Mouse (Mus musculus): ENCODE measurements around the gene Gm28036. TPM values are rescaled to one million over a fixed set of nuclear protein-coding genes. Genes with fewer than 3 reads are reported as not detected.

Gene Gm28036
- polyA plus RNA-seq, 1 experiment: 52.2 TPM

DNA sequence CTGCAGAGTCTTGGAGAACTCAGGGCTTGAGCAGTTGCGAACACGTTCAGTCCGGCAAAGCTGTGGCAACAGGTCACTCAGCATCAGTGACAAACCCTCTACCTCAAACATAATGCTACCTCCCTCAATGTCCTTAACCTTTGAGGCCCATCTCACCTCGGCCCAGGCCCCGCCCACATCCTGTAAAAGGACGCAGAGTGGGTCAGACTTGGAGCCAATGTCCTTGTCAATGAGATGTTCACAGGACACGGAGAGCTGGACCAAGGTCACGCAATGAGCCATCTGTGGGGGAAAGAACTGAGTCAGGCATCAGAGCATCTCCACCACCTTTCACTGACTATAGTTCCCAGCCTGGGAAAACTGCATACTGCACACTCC is 47.7 kb downstream of the Gm28036 start:
- Histone ChIP-seq H3K27ac (ENCODE audit: insufficient read depth, low read length) (no peak overlapping the region), H3K9me3 (replicated peaks; ENCODE audit: control insufficient read depth, insufficient read depth, low read length, poor library complexity, severe bottlenecking) (no peaks in the 10 kb centered on the region; the same call in 1 of the 2 replicates), H3K9ac (ENCODE audit: low read depth, poor library complexity, severe bottlenecking) (no peak overlapping the region), H3K27me3 (ENCODE audit: control insufficient read depth, insufficient read depth, low read length, poor library complexity, severe bottlenecking) (no peaks in the 10 kb centered on the region), H3K4me1 (ENCODE audit: control insufficient read depth, insufficient read depth, low read length) (no peaks in the 10 kb centered on the region), H3K4me3 (ENCODE audit: low read depth, low read length) (no peak overlapping the region), H3K36me3 (ENCODE audit: control insufficient read depth, insufficient read depth, low read length, poor library complexity, severe bottlenecking) (no peaks in the 10 kb centered on the region)
- no peak for TF ChIP-seq POLR2A (IDR thresholded peaks at IDR 0.05; ENCODE audit: insufficient read depth, low read length)
- no peak for TF ChIP-seq CTCF (IDR thresholded peaks at IDR 0.05; ENCODE audit: low read depth, low read length)

GRCm38 (mm10) chr2:156078421-156079182 is 48.3 kb downstream of the Gm28036 start:
- Histone ChIP-seq H3K9me3 (replicated peaks; ENCODE audit: control insufficient read depth, insufficient read depth, low read length, poor library complexity, severe bottlenecking) (no peaks in the 10 kb centered on the region), H3K9ac (ENCODE audit: low read depth, poor library complexity, severe bottlenecking) (no peak overlapping the region), H3K4me3 (ENCODE audit: low read depth, low read length) (no peak overlapping the region), H3K4me1 (ENCODE audit: control insufficient read depth, insufficient read depth, low read length) (no peaks in the 10 kb centered on the region), H3K27ac (ENCODE audit: insufficient read depth, low read length) (no peak overlapping the region), H3K27me3 (ENCODE audit: control insufficient read depth, insufficient read depth, low read length, poor library complexity, severe bottlenecking) (no peaks in the 10 kb centered on the region), H3K36me3 (ENCODE audit: control insufficient read depth, insufficient read depth, low read length, poor library complexity, severe bottlenecking) (no peaks in the 10 kb centered on the region)
- no peak for TF ChIP-seq EP300 (IDR thresholded peaks at IDR 0.05; ENCODE audit: insufficient read depth, low read depth, low read length)
- no peak for TF ChIP-seq CTCF (IDR thresholded peaks at IDR 0.05; ENCODE audit: low read depth, low read length)
- TF ChIP-seq POLR2A (IDR thresholded peaks at IDR 0.05; ENCODE audit: insufficient read depth, low read length): no peak

GRCm38 (mm10) chr2:156077461-156077860 is 49.4 kb downstream of the Gm28036 start:
- H3K9ac ChIP-seq (ENCODE audit: low read depth, poor library complexity, severe bottlenecking): no peak overlapping the region
- no peaks in the 10 kb centered on the region for H3K4me1 ChIP-seq (ENCODE audit: control insufficient read depth, insufficient read depth, low read length)
- no peak for TF ChIP-seq POLR2A (IDR thresholded peaks at IDR 0.05; ENCODE audit: insufficient read depth, low read length)
- TF ChIP-seq EP300 (IDR thresholded peaks at IDR 0.05; ENCODE audit: insufficient read depth, low read depth, low read length): no peak
- TF ChIP-seq CTCF (IDR thresholded peaks at IDR 0.05; ENCODE audit: low read depth, low read length): no peak
- H3K27ac ChIP-seq (ENCODE audit: insufficient read depth, low read length): no peak overlapping the region
- H3K27me3 ChIP-seq (ENCODE audit: control insufficient read depth, insufficient read depth, low read length, poor library complexity, severe bottlenecking): no peaks in the 10 kb centered on the region
- no peaks in the 10 kb centered on the region for H3K9me3 ChIP-seq (replicated peaks; ENCODE audit: control insufficient read depth, insufficient read depth, low read length, poor library complexity, severe bottlenecking)
- no peak overlapping the region for H3K4me3 ChIP-seq (ENCODE audit: low read depth, low read length)
- no peaks in the 10 kb centered on the region for H3K36me3 ChIP-seq (ENCODE audit: control insufficient read depth, insufficient read depth, low read length, poor library complexity, severe bottlenecking)

DNA sequence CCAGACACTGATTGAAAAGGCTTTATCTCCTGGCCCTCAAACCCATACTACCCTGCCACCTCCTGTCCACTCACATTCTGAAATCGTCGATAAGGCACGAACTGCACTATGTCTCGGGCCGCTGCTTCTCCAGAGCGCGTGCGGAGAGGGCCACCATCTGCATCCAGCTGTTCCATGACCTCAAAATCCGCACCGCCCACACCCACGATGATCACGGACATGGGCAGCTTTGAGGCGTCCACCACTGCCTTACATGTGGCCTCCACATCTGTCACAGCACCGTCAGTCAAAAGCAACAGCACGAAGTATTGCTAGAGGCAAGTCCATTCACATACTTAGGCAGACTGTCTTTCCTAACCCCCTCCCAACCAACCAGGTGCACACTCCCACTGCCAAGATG is 53.2 kb downstream of the Gm28036 start:
- H3K27ac ChIP-seq (ENCODE audit: insufficient read depth, low read length): no peak overlapping the region
- H3K9ac ChIP-seq (ENCODE audit: low read depth, poor library complexity, severe bottlenecking): no peak overlapping the region
- no peak for TF ChIP-seq EP300 (IDR thresholded peaks at IDR 0.05; ENCODE audit: insufficient read depth, low read depth, low read length)
- no peak for TF ChIP-seq POLR2A (IDR thresholded peaks at IDR 0.05; ENCODE audit: insufficient read depth, low read length)
- no peak for TF ChIP-seq CTCF (IDR thresholded peaks at IDR 0.05; ENCODE audit: low read depth, low read length)
- no peak overlapping the region for H3K4me3 ChIP-seq (ENCODE audit: low read depth, low read length)
- H3K9me3 ChIP-seq (replicated peaks; ENCODE audit: control insufficient read depth, insufficient read depth, low read length, poor library complexity, severe bottlenecking): no peaks in the 10 kb centered on the region
- no peaks in the 10 kb centered on the region for H3K36me3 ChIP-seq (ENCODE audit: control insufficient read depth, insufficient read depth, low read length, poor library complexity, severe bottlenecking)
- no peaks in the 10 kb centered on the region for H3K4me1 ChIP-seq (ENCODE audit: control insufficient read depth, insufficient read depth, low read length)
- H3K27me3 ChIP-seq (ENCODE audit: control insufficient read depth, insufficient read depth, low read length, poor library complexity, severe bottlenecking): no peaks in the 10 kb centered on the region

DNA sequence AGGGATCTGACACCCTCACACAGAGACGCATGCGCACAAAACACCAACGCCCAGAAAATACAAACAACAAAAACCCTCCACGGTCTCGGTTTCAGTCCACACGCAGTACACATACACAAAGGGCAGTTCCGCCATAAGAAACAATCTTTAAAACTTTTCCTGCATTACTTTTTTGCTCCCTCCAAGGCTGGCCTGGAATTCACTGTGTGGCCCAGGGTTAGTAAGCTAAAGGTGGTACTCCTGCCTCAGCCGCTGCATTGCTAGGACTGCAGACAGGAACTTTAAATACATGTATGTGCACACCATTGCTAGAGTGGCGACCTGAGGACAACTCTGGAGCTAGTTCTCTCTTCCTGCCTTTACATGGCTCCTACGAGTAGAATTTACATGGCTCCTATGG is 55.7 kb downstream of the Gm28036 start:
- H3K27me3 ChIP-seq (ENCODE audit: control insufficient read depth, insufficient read depth, low read length, poor library complexity, severe bottlenecking): no peaks in the 10 kb centered on the region
- no peak overlapping the region for H3K27ac ChIP-seq (ENCODE audit: insufficient read depth, low read length)
- no peaks in the 10 kb centered on the region for H3K4me1 ChIP-seq (ENCODE audit: control insufficient read depth, insufficient read depth, low read length)
- no peak overlapping the region for H3K4me3 ChIP-seq (ENCODE audit: low read depth, low read length)
- TF ChIP-seq POLR2A (IDR thresholded peaks at IDR 0.05; ENCODE audit: insufficient read depth, low read length) (no peak), CTCF (IDR thresholded peaks at IDR 0.05; ENCODE audit: low read depth, low read length) (no peak), EP300 (IDR thresholded peaks at IDR 0.05; ENCODE audit: insufficient read depth, low read depth, low read length) (no peak)
- no peaks in the 10 kb centered on the region for H3K9me3 ChIP-seq (replicated peaks; ENCODE audit: control insufficient read depth, insufficient read depth, low read length, poor library complexity, severe bottlenecking)
- H3K36me3 ChIP-seq (ENCODE audit: control insufficient read depth, insufficient read depth, low read length, poor library complexity, severe bottlenecking): no peaks in the 10 kb centered on the region
- no peak overlapping the region for H3K9ac ChIP-seq (ENCODE audit: low read depth, poor library complexity, severe bottlenecking)

DNA sequence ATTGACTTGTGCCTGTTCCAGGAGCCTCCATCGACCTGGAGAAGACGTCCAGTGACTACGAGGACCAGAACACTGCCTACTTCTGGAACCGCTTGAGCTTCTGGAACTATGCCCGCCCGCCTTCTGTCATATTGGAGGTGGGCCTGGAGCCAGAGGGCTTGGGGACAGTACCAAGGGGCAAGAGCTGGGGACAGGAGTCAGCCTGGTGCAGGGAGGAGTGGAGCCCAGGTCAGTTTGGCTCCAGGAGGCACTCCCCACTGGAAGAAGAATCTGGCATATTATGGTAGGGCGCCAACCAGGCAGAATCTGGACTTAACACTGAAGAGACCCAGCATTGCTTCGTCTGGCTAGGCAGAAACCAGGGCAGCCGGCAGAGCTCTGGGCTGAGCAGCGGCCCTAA is 59.0 kb downstream of the Gm28036 start:
- H3K36me3 ChIP-seq (ENCODE audit: control insufficient read depth, insufficient read depth, low read length, poor library complexity, severe bottlenecking): no peaks in the 10 kb centered on the region

More for the DNA sequence above, 59.0 kb downstream of the Gm28036 start:
- H3K27ac ChIP-seq (ENCODE audit: insufficient read depth, low read length): no peak overlapping the region
- TF ChIP-seq EP300 (IDR thresholded peaks at IDR 0.05; ENCODE audit: insufficient read depth, low read depth, low read length): no peak
- H3K9me3 ChIP-seq (replicated peaks; ENCODE audit: control insufficient read depth, insufficient read depth, low read length, poor library complexity, severe bottlenecking): no peaks in the 10 kb centered on the region
- H3K9ac ChIP-seq (ENCODE audit: low read depth, poor library complexity, severe bottlenecking): no peak overlapping the region
- H3K4me1 ChIP-seq (ENCODE audit: control insufficient read depth, insufficient read depth, low read length): no peaks in the 10 kb centered on the region
- H3K4me3 ChIP-seq (ENCODE audit: low read depth, low read length): no peak overlapping the region
- no peaks in the 10 kb centered on the region for H3K27me3 ChIP-seq (ENCODE audit: control insufficient read depth, insufficient read depth, low read length, poor library complexity, severe bottlenecking)

All from ES-Bruce4 (cell line).